Mouse (Mus musculus): ENCODE data around the gene Macc1. TPM values are rescaled to one million over a fixed set of nuclear protein-coding genes. Genes with fewer than 3 reads are reported as not detected.
A peak's percentile ranks its signal among the peaks of the same experiment; 100 is the strongest.
"Not testable (repeated sequence)": the region's sequence is repeated elsewhere in the genome, so short reads cannot be mapped to it uniquely, and the experiment has no call there.

The Macc1 gene
- polyA plus RNA-seq, 1 experiment from 2014 or later, result 0.06 TPM

DNA sequence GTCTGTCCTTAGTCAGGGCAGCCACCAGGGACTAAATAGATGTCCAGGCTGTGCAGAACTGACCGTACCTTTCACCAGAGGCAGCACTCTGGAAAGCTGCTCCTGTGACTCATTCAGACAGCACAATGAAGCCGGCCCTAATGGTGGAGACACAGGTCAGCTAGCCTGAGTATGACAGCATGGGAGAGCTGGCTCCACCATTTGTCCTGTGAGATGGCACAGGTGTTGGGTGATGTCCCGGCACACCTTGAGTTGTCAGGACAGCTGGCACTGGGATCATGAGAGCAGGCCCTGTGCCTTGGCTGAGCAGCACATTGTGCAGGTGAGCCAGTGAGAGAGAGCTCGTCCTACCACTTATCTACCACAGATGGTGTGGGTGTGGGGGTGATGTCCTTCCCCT is 16.6 kb downstream of the Macc1 start:
- Histone ChIP-seq H3K36me3 (no peaks in the 10 kb centered on the region), H3K4me1 (replicated peaks) (peaks cover 2% of the 10 kb centered on the region; the same call in 1 of the 2 replicates), H3K27me3 (no peaks in the 10 kb centered on the region), H3K4me2 (no peak overlapping the region), H3K9me3 (replicated peaks) (no peaks in the 10 kb centered on the region), H3K9ac (no peak overlapping the region), H3K4me3 (no peak overlapping the region), H3K27ac (no peak overlapping the region)
- no peak for ATAC-seq (replicated peaks; ENCODE audit: insufficient number of reproducible peaks, insufficient read depth, low FRiP score, low read depth)
- 83% methylated on average over 4 of the region's 4 CpGs for WGBS

DNA sequence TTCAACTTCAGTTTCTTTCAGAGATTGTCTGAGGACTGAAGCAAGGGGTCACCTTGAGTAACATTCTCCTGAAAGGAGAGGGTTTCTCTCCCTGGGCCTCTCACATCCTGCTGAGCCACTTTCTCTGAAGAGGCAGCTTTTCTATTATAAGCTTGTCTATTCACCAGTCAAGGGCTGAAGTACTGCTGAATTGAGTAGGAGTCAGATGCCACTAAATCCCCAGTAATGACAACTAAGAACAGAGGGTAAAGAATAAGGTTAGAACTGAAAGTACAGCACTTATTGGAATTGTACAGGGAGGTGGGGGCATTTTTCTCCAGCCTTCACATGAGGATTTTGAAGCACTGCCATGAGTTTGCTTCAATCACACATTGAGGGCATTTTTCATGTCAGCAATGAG is 19.3 kb downstream of the Macc1 start:
- H3K4me3 ChIP-seq, result no peak overlapping the region
- no peaks in the 10 kb centered on the region for H3K27me3 ChIP-seq
- H3K4me2 ChIP-seq, result no peak overlapping the region
- H3K36me3 ChIP-seq, result no peaks in the 10 kb centered on the region
- no peak overlapping the region for H3K9ac ChIP-seq
- H3K4me1 ChIP-seq (replicated peaks), result peaks cover 2% of the 10 kb centered on the region; the same call in 1 of the 2 replicates
- no peak overlapping the region; the same call in 1 of the 2 replicates for H3K27ac ChIP-seq
- H3K9me3 ChIP-seq (replicated peaks), result no peaks in the 10 kb centered on the region
- ATAC-seq (replicated peaks; ENCODE audit: insufficient number of reproducible peaks, insufficient read depth, low FRiP score, low read depth), result no peak

DNA sequence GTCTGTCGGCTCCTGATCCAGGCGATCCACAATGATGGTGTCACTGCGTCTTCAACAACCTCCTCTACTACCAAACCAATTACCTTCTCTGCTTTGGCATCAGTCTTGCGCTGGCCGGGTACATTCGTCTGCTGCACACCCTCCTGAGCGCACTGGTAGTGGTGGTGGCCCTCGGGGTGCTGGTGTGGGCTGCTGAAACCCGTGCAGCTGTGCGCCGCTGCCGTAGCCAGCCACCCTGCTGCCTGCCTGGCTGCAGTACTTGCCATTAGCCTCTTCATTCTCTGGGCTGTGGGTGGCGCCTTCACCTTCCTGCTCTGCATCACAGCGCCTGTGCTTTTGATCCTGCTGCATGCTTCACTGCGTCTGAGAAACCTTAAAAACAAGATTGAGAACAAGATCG is 38.5 kb downstream of the Macc1 start:
- not testable (repeated sequence) for H3K36me3 ChIP-seq; H3K4me1 ChIP-seq (replicated peaks); H3K9ac ChIP-seq; H3K4me3 ChIP-seq; ATAC-seq (replicated peaks; ENCODE audit: insufficient number of reproducible peaks, insufficient read depth, low FRiP score, low read depth); H3K9me3 ChIP-seq (replicated peaks); H3K27ac ChIP-seq; H3K27me3 ChIP-seq
- 39% methylated on average over 16 of the region's 16 CpGs for WGBS
- peak overlapping the region; percentile 27; the same call in 1 of the 2 replicates for H3K4me2 ChIP-seq

- H3K27ac ChIP-seq, result no peak overlapping the region
- H3K36me3 ChIP-seq, result no peaks in the 10 kb centered on the region
- WGBS, result 70% methylated on average over 7 of the region's 7 CpGs
- ATAC-seq (replicated peaks; ENCODE audit: insufficient number of reproducible peaks, insufficient read depth, low FRiP score, low read depth), result no peak
- H3K9ac ChIP-seq, result no peak overlapping the region
- H3K4me3 ChIP-seq, result no peak overlapping the region
- no peaks in the 10 kb centered on the region for H3K9me3 ChIP-seq (replicated peaks)
- no peak overlapping the region for H3K4me2 ChIP-seq
- H3K27me3 ChIP-seq, result no peaks in the 10 kb centered on the region
- no peaks in the 10 kb centered on the region for H3K4me1 ChIP-seq (replicated peaks)
Observed at GRCm38 (mm10) chr12:119357418-119358241, 43.6 kb downstream of the Macc1 start.

DNA sequence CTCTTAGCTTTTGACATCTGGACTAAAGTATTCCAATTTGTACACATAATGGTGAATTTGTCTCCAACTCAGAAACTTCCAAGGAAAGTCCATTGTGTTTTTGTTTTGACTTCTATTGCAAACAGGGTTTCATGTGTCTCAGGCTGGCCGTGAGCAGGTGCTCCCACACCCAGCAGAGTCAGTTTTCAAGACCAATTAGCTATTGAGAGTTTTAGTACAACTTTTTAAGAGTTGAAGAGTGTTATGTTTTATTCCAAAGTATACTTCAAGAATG is 44.1 kb downstream of the Macc1 start:
- no peak for ATAC-seq (replicated peaks; ENCODE audit: insufficient number of reproducible peaks, insufficient read depth, low FRiP score, low read depth)
- no peaks in the 10 kb centered on the region for H3K27me3 ChIP-seq
- no peak overlapping the region for H3K27ac ChIP-seq
- H3K4me3 ChIP-seq, result no peak overlapping the region
- no peaks in the 10 kb centered on the region for H3K36me3 ChIP-seq
- no peak overlapping the region for H3K4me2 ChIP-seq
- no peaks in the 10 kb centered on the region for H3K4me1 ChIP-seq (replicated peaks)
- no peak overlapping the region for H3K9ac ChIP-seq
- WGBS, result 65% methylated on average over 1 of the region's 1 CpGs
- no peaks in the 10 kb centered on the region for H3K9me3 ChIP-seq (replicated peaks)

- no peak for ATAC-seq (replicated peaks; ENCODE audit: insufficient number of reproducible peaks, insufficient read depth, low FRiP score, low read depth)
- H3K4me1 ChIP-seq (replicated peaks), result no peaks in the 10 kb centered on the region
- H3K4me3 ChIP-seq, result no peak overlapping the region
- H3K27me3 ChIP-seq, result no peaks in the 10 kb centered on the region
- 83% methylated on average over 1 of the region's 1 CpGs for whole genome bisulfite sequencing
- no peak overlapping the region for H3K9ac ChIP-seq
- no peaks in the 10 kb centered on the region for H3K9me3 ChIP-seq (replicated peaks)
- H3K36me3 ChIP-seq, result no peaks in the 10 kb centered on the region
- H3K4me2 ChIP-seq, result no peak overlapping the region
- no peak overlapping the region for H3K27ac ChIP-seq
Observed at GRCm38 (mm10) chr12:119365041-119365440, 51.0 kb downstream of the Macc1 start.

DNA sequence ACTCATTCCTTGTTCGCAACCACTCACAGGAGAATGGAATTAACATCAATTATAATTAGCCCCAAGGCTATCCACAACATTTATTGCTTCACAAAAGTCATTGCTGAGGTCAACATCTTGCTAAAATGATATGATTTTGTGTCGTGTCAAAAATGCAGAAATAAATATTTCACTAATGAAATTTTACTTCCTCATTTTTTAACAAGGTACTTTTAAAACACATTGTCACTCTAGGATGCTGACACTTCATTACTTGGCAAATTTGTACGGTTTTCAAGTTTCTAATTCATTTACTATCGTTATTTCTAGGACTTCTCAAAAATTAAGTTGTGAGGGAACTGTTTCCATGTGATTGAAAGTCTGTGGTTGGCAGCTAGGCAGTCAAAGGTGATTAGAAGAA is 55.8 kb downstream of the Macc1 start:
- 63% methylated on average over 4 of the region's 4 CpGs for WGBS
- no peaks in the 10 kb centered on the region for H3K4me1 ChIP-seq (replicated peaks)
- no peak overlapping the region for H3K4me2 ChIP-seq
- ATAC-seq (replicated peaks; ENCODE audit: insufficient number of reproducible peaks, insufficient read depth, low FRiP score, low read depth), result no peak
- H3K4me3 ChIP-seq, result no peak overlapping the region
- H3K27me3 ChIP-seq, result no peaks in the 10 kb centered on the region
- H3K36me3 ChIP-seq, result no peaks in the 10 kb centered on the region
- H3K9ac ChIP-seq, result no peak overlapping the region
- H3K9me3 ChIP-seq (replicated peaks), result no peaks in the 10 kb centered on the region
- H3K27ac ChIP-seq, result no peak overlapping the region

- Histone ChIP-seq H3K4me3 (no peak overlapping the region), H3K4me2 (no peak overlapping the region), H3K27ac (no peak overlapping the region), H3K36me3 (no peaks in the 10 kb centered on the region), H3K9ac (no peak overlapping the region), H3K4me1 (replicated peaks) (no peaks in the 10 kb centered on the region), H3K9me3 (replicated peaks) (no peaks in the 10 kb centered on the region), H3K27me3 (no peaks in the 10 kb centered on the region)
- no peak for ATAC-seq (replicated peaks; ENCODE audit: insufficient number of reproducible peaks, insufficient read depth, low FRiP score, low read depth)
- WGBS, result 72% methylated on average over 4 of the region's 4 CpGs
Observed at GRCm38 (mm10) chr12:119372359-119372758, 58.3 kb downstream of the Macc1 start.

DNA sequence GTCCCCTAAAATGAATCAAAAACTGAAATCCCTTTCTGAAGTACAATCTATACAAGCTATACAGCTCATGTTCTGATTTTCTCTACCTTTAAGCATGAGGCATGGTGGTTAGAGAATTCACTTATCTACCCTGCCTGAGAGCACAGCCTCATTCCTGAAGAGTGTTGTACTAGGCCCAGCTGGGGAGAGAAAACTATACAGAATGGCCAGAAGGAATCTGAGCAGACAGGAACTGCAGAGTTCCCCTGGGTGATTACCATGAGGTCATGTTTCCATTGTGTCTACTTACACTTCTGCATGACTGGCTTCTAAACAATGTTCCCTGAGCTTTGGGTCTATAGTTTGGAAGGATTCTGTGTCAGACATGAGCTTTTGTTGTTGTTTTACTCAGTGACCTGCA is 62.8 kb downstream of the Macc1 start:
- Histone ChIP-seq H3K4me1 (replicated peaks) (no peaks in the 10 kb centered on the region), H3K27me3 (no peaks in the 10 kb centered on the region), H3K36me3 (no peaks in the 10 kb centered on the region), H3K27ac (no peak overlapping the region), H3K9me3 (replicated peaks) (no peaks in the 10 kb centered on the region), H3K9ac (no peak overlapping the region), H3K4me3 (no peak overlapping the region), H3K4me2 (no peak overlapping the region)
- 0 out of 2 replicates have a peak, but pooled peaks have one; percentile 39 for ATAC-seq (replicated peaks; ENCODE audit: insufficient number of reproducible peaks, insufficient read depth, low FRiP score, low read depth)

DNA sequence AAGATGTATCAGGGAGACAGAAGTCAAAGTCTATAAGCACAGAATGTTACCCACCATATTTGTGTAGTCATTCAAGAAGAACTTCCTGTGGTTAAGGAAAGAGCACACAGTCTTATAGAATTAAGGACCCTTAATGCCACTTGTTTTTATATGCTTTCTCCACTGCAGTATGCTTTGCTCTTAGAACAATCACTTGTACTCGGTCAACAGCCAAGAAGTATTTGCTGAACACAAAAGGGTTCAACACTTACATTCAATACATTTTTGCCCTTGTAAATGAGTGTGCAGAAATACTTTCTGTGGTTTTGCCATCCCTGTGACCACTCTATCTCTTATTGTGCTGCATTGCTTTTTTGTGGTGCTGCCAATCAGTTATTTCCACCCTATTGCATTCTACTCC is 67.8 kb downstream of the Macc1 start:
- no peak overlapping the region for H3K4me2 ChIP-seq
- H3K27me3 ChIP-seq, result no peaks in the 10 kb centered on the region
- WGBS, result 71% methylated on average over 1 of the region's 1 CpGs
- no peak overlapping the region for H3K9ac ChIP-seq
- H3K36me3 ChIP-seq, result no peaks in the 10 kb centered on the region
- no peak overlapping the region for H3K4me3 ChIP-seq
- no peaks in the 10 kb centered on the region for H3K4me1 ChIP-seq (replicated peaks)
- ATAC-seq (replicated peaks; ENCODE audit: insufficient number of reproducible peaks, insufficient read depth, low FRiP score, low read depth), result no peak
- H3K9me3 ChIP-seq (replicated peaks), result no peaks in the 10 kb centered on the region
- H3K27ac ChIP-seq, result no peak overlapping the region

- Histone ChIP-seq H3K27me3 (no peaks in the 10 kb centered on the region), H3K9ac (no peak overlapping the region), H3K36me3 (no peaks in the 10 kb centered on the region), H3K4me2 (no peak overlapping the region), H3K4me1 (replicated peaks) (no peaks in the 10 kb centered on the region), H3K9me3 (replicated peaks) (no peaks in the 10 kb centered on the region), H3K27ac (no peak overlapping the region), H3K4me3 (no peak overlapping the region)
- ATAC-seq (replicated peaks; ENCODE audit: insufficient number of reproducible peaks, insufficient read depth, low FRiP score, low read depth), result no peak
Observed at GRCm38 (mm10) chr12:119386243-119386642, 72.2 kb downstream of the Macc1 start.

DNA sequence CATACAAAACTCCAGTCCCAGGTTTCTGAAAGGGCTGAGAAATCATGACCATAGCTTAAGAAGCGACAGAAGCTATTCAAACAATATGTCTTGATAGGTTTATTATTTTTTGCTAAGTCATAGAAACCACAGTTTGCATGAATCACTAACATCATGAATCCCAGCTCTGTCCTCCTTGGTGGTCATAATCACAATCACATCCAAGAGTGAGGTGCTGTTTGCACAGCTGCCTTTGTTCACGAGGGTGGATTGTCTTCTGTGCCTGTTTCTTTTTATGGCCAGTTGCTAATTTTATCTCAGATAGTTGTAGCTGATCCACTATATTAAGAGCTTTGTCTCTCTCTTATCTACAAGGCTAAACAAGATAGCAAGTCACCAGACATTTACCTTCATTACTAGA is 72.6 kb downstream of the Macc1 start:
- H3K4me1 ChIP-seq (replicated peaks), result no peaks in the 10 kb centered on the region
- no peaks in the 10 kb centered on the region for H3K9me3 ChIP-seq (replicated peaks)
- H3K9ac ChIP-seq, result no peak overlapping the region
- H3K27ac ChIP-seq, result no peak overlapping the region
- ATAC-seq (replicated peaks; ENCODE audit: insufficient number of reproducible peaks, insufficient read depth, low FRiP score, low read depth), result no peak
- no peaks in the 10 kb centered on the region for H3K36me3 ChIP-seq
- H3K4me2 ChIP-seq, result no peak overlapping the region
- no peaks in the 10 kb centered on the region for H3K27me3 ChIP-seq
- no peak overlapping the region for H3K4me3 ChIP-seq
- whole genome bisulfite sequencing, result 49% methylated on average over 2 of the region's 2 CpGs
